ENCODE assay signal across 8 mouse cellular contexts in genomic region chr14:76153003-76153675, GRCm38 (mm10). TPM values are rescaled to one million over a fixed set of nuclear protein-coding genes. Genes with fewer than 3 reads are reported as not detected.
DNase-seq lines count a peak whose midpoint lies in the region; ATAC-seq and TF ChIP-seq lines count a peak whose summit lies in the region.

No protein-coding gene starts in this region.

- peak overlapping the region; percentile 70 for H3K4me2 ChIP-seq in liver, embryonic 14.5 days (ENCODE audit: low read depth)

- peak overlapping the region; percentile 57 for H3K9ac ChIP-seq in liver, embryonic 14.5 days (replicated peaks)

- peaks cover 2 to 22% of the 10 kb centered on the region in 2 experiments; a peak in 3 of 4 replicates for H3K4me1 ChIP-seq in liver, embryonic 14.5 days (replicated peaks; ENCODE audit: control insufficient read depth in 2 of 2, insufficient read depth in 2 of 2, low read length in 1 of 2)

- H3K36me3 ChIP-seq in liver, embryonic 14.5 days (replicated peaks; ENCODE audit: control insufficient read depth, insufficient read depth, low read depth), result no peaks in the 10 kb centered on the region

- ATAC-seq in liver, embryonic 14.5 days (ENCODE audit: insufficient read depth), result peak; percentile 6; the same call in 1 of the 2 replicates

- DNase-seq in layer of hippocampus, adult 11-12 months (ENCODE audit: low spot score), result peak; percentile 12
- no peak for DNase-seq in layer of hippocampus, adult 9-10 months (ENCODE audit: low spot score)
- peak; percentile 49 for DNase-seq in ES-CJ7 (ENCODE audit: low read depth, low spot score)
- peak; percentile 66 for DNase-seq in embryo, embryonic 10.5 days (ENCODE audit: low spot score)
- peak; percentile 10 to 17 for DNase-seq in heart, postnatal 14 days
- DNase-seq in liver, embryonic 14.5 days (ENCODE audit: low read depth in 3 of 3, low spot score in 3 of 3), result peak in 2 of 3 experiments; percentile 16 to 28
- DNase-seq in skeletal muscle tissue, adult 2 months (ENCODE audit: low read depth, low spot score), result peak; percentile 23
- DNase-seq in urinary bladder, postnatal 4 days (ENCODE audit: low spot score in 2 of 2), result no peak

- H3K9me3 ChIP-seq in liver, embryonic 14.5 days (ENCODE audit: control insufficient read depth, low read length), result no peaks in the 10 kb centered on the region

- no peak for TF ChIP-seq CTCF in liver, embryonic 14.5 days (IDR thresholded peaks at IDR 0.05; ENCODE audit: low read depth)

- no peak for TF ChIP-seq EP300 in liver, embryonic 14.5 days (IDR thresholded peaks at IDR 0.05; ENCODE audit: low read depth)

- 4% methylated on average over 24 of the region's 24 CpGs for WGBS in liver, embryonic 14.5 days (ENCODE audit: insufficient replicate concordance)

- no peaks in the 10 kb centered on the region for H3K27me3 ChIP-seq in liver, embryonic 14.5 days (ENCODE audit: control insufficient read depth, insufficient read depth, low read length)

- peak overlapping the region; percentile 66 to 79 for H3K4me3 ChIP-seq in liver, embryonic 14.5 days (ENCODE audit: insufficient read depth in 1 of 2, low read depth in 2 of 2, low read length in 2 of 2)

- intact Hi-C loops in heart, postnatal 14 days (cut with DNase I), result loop anchor here (2.0 to 10.0 kb wide), 3 partner anchors 162 to 862 kb away; partner anchors contain the start of gene Tsc22d1

- peak overlapping the region; percentile 66 for H3K27ac ChIP-seq in liver, embryonic 14.5 days

RNA-seq across cellular contexts. Expression of gene Nufip1, which starts 42.4 kb away (rescaled TPM):
- 1 to 10 TPM; 3.1 to 3.6 TPM for total RNA-seq in heart, postnatal 14 days (2021)
- polyA plus RNA-seq in liver, embryonic 14.5 days (2012; rRNA removed), result 1.9 and 3.1 TPM in 2 replicates
- polyA plus RNA-seq in liver, embryonic 14.5 days (2014; fragmentation: Nextera tagmentation; extraction: Ambion mirVana), result 4.6 and 5.3 TPM in 2 replicates

RNA-seq across cellular contexts. Expression of gene Gpalpp1, which starts 42.6 kb away (rescaled TPM):
- 10 to 100 TPM; 11.7 to 12.2 TPM for total RNA-seq in heart, postnatal 14 days (2021)
- polyA plus RNA-seq in liver, embryonic 14.5 days (2012; rRNA removed), result 2.7 and 3.9 TPM in 2 replicates
- 5.2 and 6.3 TPM in 2 replicates for polyA plus RNA-seq in liver, embryonic 14.5 days (2014; fragmentation: Nextera tagmentation; extraction: Ambion mirVana)

Comparison
In these comparisons a context has a peak if more than half of its experiments do, and no peak if none do; other contexts are left out.
1. DNase-seq: peak in layer of hippocampus, adult 11-12 months (single experiment), ES-CJ7 (single experiment), embryo, embryonic 10.5 days (single experiment), heart, postnatal 14 days (2 of 2), liver, embryonic 14.5 days (2 of 3) and skeletal muscle tissue, adult 2 months (single experiment); none in layer of hippocampus, adult 9-10 months (single experiment) and urinary bladder, postnatal 4 days (0 of 2).